Mouse (Mus musculus) spleen, adult 2 months (tissue): ENCODE results near the gene 3110021N24Rik.

Experiments used
- CTCF ChIP-seq: fragments of 200-500 bp; IDR thresholded peaks from 2 replicates; pipeline ENCODE4 v1.5.1; 2011; ENCODE audit warnings: mild to moderate bottlenecking, inconsistent platforms; ENCODE audit not compliant: insufficient read depth, insufficient read length, insufficient replicate concordance; ENCODE audit errors: extremely low read depth
- POLR2A ChIP-seq: fragments of 200-500 bp; IDR thresholded peaks from 2 replicates; pipeline ENCODE4 v1.6.1; 2011; ENCODE audit warnings: low read depth, low read length, inconsistent platforms

- TF ChIP-seq CTCF (no peak), POLR2A (no peak)
Observed at GRCm38 (mm10) chr4:108811550-108811949, 92.1 kb downstream of the 3110021N24Rik start.
